Mouse (Mus musculus) Patski (cell line): ENCODE measurements around the gene Eef1akmt1. TPM values are rescaled to one million over a fixed set of nuclear protein-coding genes. Genes with fewer than 3 reads are reported as not detected.
A peak's percentile ranks its signal among the peaks of the same experiment; 100 is the strongest.

Experiments
- ATAC-seq: fragments of 100-300 bp; one replicate; pipeline ENCODE4 v1.8.0; 2021
- CTCF ChIA-PET: fragments of 350-600 bp; sonication (Branson Sonifier 250); formaldehyde crosslinking; loops from one replicate; lab custom pipeline; 2022; ENCODE audit warnings: inconsistent platforms; lab: Charles Lee
- POLR2A ChIA-PET: fragments of 350-600 bp; sonication (Branson Sonifier 250); formaldehyde crosslinking; loops from one replicate; lab custom pipeline; 2022; ENCODE audit warnings: antibody characterized with exemption, inconsistent platforms; lab: Charles Lee
- DNase-seq: peaks from one replicate; pipeline ENCODE4 v3.0.0-alpha.2; 2011; ENCODE audit warnings: low read depth, low spot score
- H3K27me3 ChIP-seq: fragments of 371-371 bp; one replicate; pipeline ENCODE4 v1.5.1; 2021
- CTCF ChIP-seq: fragments of 100-300 bp; IDR thresholded peaks from one replicate; pipeline ENCODE4 v1.5.1; 2021
- in situ Hi-C: fragments of 300-500 bp; cut with MboI; formaldehyde crosslinking; loops from 3 replicates; pipeline ENCODE4 v1.11.1; 2018; ENCODE audit warnings: low pct_unique_long_range_greater_than_20kb, mixed read lengths
- polyA plus RNA-seq: library from polyadenylated mRNA; unstranded; gene quantifications from one replicate; pipeline ENCODE4 v1.2.3, GENCODE M21; 2021

Gene Eef1akmt1
- 28.1 TPM for polyA plus RNA-seq

- ChIA-PET POLR2A (interaction anchor here (0.6 to 1.5 kb wide), 2 partner anchors 15 to 1640 kb away, joined by 3 to 4 read pairs; no protein-coding TSS in a partner anchor), CTCF (interaction anchor here (0.7 to 1.0 kb wide), 2 partner anchors 9 to 27 kb away, joined by 3 to 4 read pairs; no protein-coding TSS in a partner anchor)
- DNase-seq: peak; percentile 44
- ATAC-seq: peak; percentile 96
- no peaks in the 10 kb centered on the region for H3K27me3 ChIP-seq
- in situ Hi-C loops: no loop called here
- no peak for TF ChIP-seq CTCF
These were observed at the start of gene Eef1akmt1 for GRCm38 (mm10) chr14:57571155-57572133. Gene Eef1akmt1 (minus strand): TSS chr14:57571612.

- in situ Hi-C loops: loop anchor here (5.0 kb wide), 1 partner anchor 248 kb away; no protein-coding TSS in a partner anchor
- H3K27me3 ChIP-seq: no peaks in the 10 kb centered on the region
- DNase-seq: no peak
- no peak for ATAC-seq
- POLR2A ChIA-PET: no interaction called here
- TF ChIP-seq CTCF: no peak
- CTCF ChIA-PET: interaction anchor here (1.4 to 1.6 kb wide), 2 partner anchors 16 to 90 kb away, joined by 3 read pairs; no protein-coding TSS in a partner anchor
These were observed 49.3 kb upstream of the Eef1akmt1 start for GRCm38 (mm10) chr14:57620598-57621236.

- DNase-seq (no peak), ATAC-seq (peak; percentile 21)
- in situ Hi-C loops: no loop called here
- TF ChIP-seq CTCF: peak; percentile 61
- ChIA-PET POLR2A (no interaction called here), CTCF (interaction anchor here (1.6 kb wide), 1 partner anchor 17 kb away, joined by 3 read pairs; no protein-coding TSS in a partner anchor)
- H3K27me3 ChIP-seq: no peaks in the 10 kb centered on the region
These were observed 48.1 kb upstream of the Eef1akmt1 start for GRCm38 (mm10) chr14:57619487-57619886.

GRCm38 (mm10) chr14:57617675-57618074, 46.3 kb upstream of the Eef1akmt1 start:
- DNase-seq (no peak), ATAC-seq (no peak)
- H3K27me3 ChIP-seq: no peaks in the 10 kb centered on the region
- no peak for TF ChIP-seq CTCF
- CTCF ChIA-PET: interaction anchor here (1.2 to 1.5 kb wide), 3 partner anchors 10 to 84 kb away, joined by 3 to 6 read pairs (median 5); no protein-coding TSS in a partner anchor
- in situ Hi-C loops: no loop called here
- POLR2A ChIA-PET: interaction anchor here (1.7 kb wide), 1 partner anchor 9 kb away, joined by 4 read pairs; no protein-coding TSS in a partner anchor

- no peaks in the 10 kb centered on the region for H3K27me3 ChIP-seq
- DNase-seq: no peak
- in situ Hi-C loops: no loop called here
These were observed 45.0 kb upstream of the Eef1akmt1 start for GRCm38 (mm10) chr14:57616339-57616965.

GRCm38 (mm10) chr14:57615828-57616227, 44.4 kb upstream of the Eef1akmt1 start:
- ATAC-seq: no peak

More at GRCm38 (mm10) chr14:57616339-57616965, 45.0 kb upstream of the Eef1akmt1 start:
- POLR2A ChIA-PET: interaction anchor here (0.6 kb wide), 1 partner anchor 40 kb away, joined by 3 read pairs; no protein-coding TSS in a partner anchor
- no peak for ATAC-seq
- CTCF ChIA-PET: no interaction called here
- TF ChIP-seq CTCF: no peak

GRCm38 (mm10) chr14:57611034-57611433, 39.6 kb upstream of the Eef1akmt1 start:
- peak; percentile 35 for ATAC-seq
- H3K27me3 ChIP-seq: no peaks in the 10 kb centered on the region
- in situ Hi-C loops: no loop called here
- CTCF ChIA-PET: interaction anchor here (1.4 to 1.7 kb wide), 2 partner anchors 9 to 93 kb away, joined by 3 to 4 read pairs; no protein-coding TSS in a partner anchor
- no peak for DNase-seq
- POLR2A ChIA-PET: no interaction called here
- TF ChIP-seq CTCF: no peak

More at GRCm38 (mm10) chr14:57615828-57616227, 44.4 kb upstream of the Eef1akmt1 start:
- H3K27me3 ChIP-seq: no peaks in the 10 kb centered on the region
- no peak for DNase-seq
- CTCF ChIA-PET: no interaction called here
- TF ChIP-seq CTCF: no peak
- in situ Hi-C loops: no loop called here
- POLR2A ChIA-PET: no interaction called here

GRCm38 (mm10) chr14:57609816-57610329, 38.5 kb upstream of the Eef1akmt1 start:
- POLR2A ChIA-PET: interaction anchor here (1.3 kb wide), 1 partner anchor 8 kb away, joined by 4 read pairs; no protein-coding TSS in a partner anchor
- DNase-seq (no peak), ATAC-seq (no peak)
- TF ChIP-seq CTCF: no peak
- no peaks in the 10 kb centered on the region for H3K27me3 ChIP-seq
- CTCF ChIA-PET: interaction anchor here (1.4 kb wide), 1 partner anchor 91 kb away, joined by 3 read pairs; no protein-coding TSS in a partner anchor
- in situ Hi-C loops: loop anchor here (5.0 kb wide), 1 partner anchor 83 kb away; no protein-coding TSS in a partner anchor

- in situ Hi-C loops: loop anchor here (5.0 kb wide), 1 partner anchor 80 kb away; no protein-coding TSS in a partner anchor
- POLR2A ChIA-PET: no interaction called here
- DNase-seq (peak; percentile 91), ATAC-seq (peak; percentile 71)
- TF ChIP-seq CTCF: no peak
- no peaks in the 10 kb centered on the region for H3K27me3 ChIP-seq
- CTCF ChIA-PET: interaction anchor here (1.0 to 1.7 kb wide), 2 partner anchors 10 to 74 kb away, joined by 3 to 5 read pairs; no protein-coding TSS in a partner anchor
These were observed 36.1 kb upstream of the Eef1akmt1 start for GRCm38 (mm10) chr14:57607500-57607899.
